Mouse (Mus musculus) liver, postnatal 0 days (tissue): ENCODE data around the gene Agxt2.

Experiments used
- CTCF ChIP-seq: sonication (generic); IDR thresholded peaks from 2 replicates; pipeline ENCODE4 v1.5.1; 2016; ENCODE audit warnings: antibody characterized with exemption, low read depth
- EP300 ChIP-seq: IDR thresholded peaks from 2 replicates; pipeline ENCODE4 v1.6.1; 2016; ENCODE audit warnings: antibody characterized with exemption, low read depth, mild to moderate bottlenecking

DNA sequence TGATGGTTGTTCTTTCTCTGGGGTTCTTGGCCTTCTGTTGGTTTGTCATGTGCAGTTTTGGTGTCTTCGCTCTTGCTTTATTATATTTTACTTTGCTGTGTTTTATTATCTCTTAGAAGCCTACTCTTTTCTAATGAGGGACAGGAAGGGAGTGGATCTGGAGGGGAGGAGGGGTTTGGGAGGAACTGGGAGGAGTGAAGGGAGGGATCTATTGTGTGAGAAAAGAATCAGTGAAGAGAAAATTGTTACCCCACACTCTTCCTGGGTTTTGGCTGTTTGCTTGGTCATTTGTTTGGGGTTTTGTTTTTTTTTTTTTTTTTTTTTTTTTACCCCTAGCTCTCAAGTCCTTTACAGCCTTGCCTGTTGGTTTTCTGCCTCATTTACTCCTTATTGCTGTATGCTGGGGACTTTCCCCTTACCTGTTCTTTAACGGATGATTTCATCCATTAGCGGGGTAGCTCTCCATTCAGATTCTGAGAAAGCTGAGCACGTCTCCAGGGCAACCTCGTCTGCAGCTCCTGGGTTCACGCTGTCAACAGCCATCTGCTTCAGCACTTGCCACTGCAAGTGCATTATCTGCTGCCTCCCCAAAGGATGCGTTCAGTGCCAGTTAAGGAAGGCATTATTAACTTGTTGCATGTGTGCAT lies 62.9 kb downstream of the Agxt2 start:
- TF ChIP-seq CTCF (no peak), EP300 (no peak)
